Mouse (Mus musculus) CH12.LX (cell line): ENCODE data around the gene 4930564D02Rik.

ENCODE experiments used
- CTCF ChIP-seq, 2 experiments: IDR thresholded peaks in 1 of 2; conservative IDR thresholded peaks in 1 of 2; 2 replicates each; pipeline ENCODE4 v1.5.1; 2011 to 2012; ENCODE audit warnings: low read depth in 2 of 2, low read length in 2 of 2, improper control_type of control experiment in 1 of 2, inconsistent platforms in 1 of 2, mild to moderate bottlenecking in 1 of 2, moderate library complexity in 1 of 2
- EP300 ChIP-seq: IDR thresholded peaks from 2 replicates; pipeline ENCODE4 v1.6.1; 2011; ENCODE audit warnings: low read length, improper control_type of control experiment
- IRF4 ChIP-seq: IDR thresholded peaks from 2 replicates; pipeline ENCODE4 v1.6.1; 2014; ENCODE audit warnings: low read depth, mild to moderate bottlenecking, inconsistent platforms, low read length, improper control_type of control experiment
- KAT2A ChIP-seq: IDR thresholded peaks from 2 replicates; pipeline ENCODE4 v1.6.1; 2012; ENCODE audit warnings: low read length, improper control_type of control experiment, inconsistent platforms; ENCODE audit not compliant: insufficient replicate concordance
- MAX ChIP-seq: IDR thresholded peaks from 2 replicates; pipeline ENCODE4 v1.6.1; 2011; ENCODE audit warnings: low read length, improper control_type of control experiment
- MAZ ChIP-seq: IDR thresholded peaks from 2 replicates; pipeline ENCODE4 v1.6.1; 2012; ENCODE audit warnings: low read depth, mild to moderate bottlenecking, inconsistent platforms, low read length, improper control_type of control experiment, moderate library complexity
- MEF2A ChIP-seq: IDR thresholded peaks from 2 replicates; pipeline ENCODE4 v1.6.1; 2014; ENCODE audit warnings: low read depth, mild to moderate bottlenecking, inconsistent platforms, low read length, improper control_type of control experiment, borderline replicate concordance
- NELFE ChIP-seq: IDR thresholded peaks from 2 replicates; pipeline ENCODE4 v1.6.1; 2011; ENCODE audit warnings: low read depth, low read length, improper control_type of control experiment
- POLR2A ChIP-seq: IDR thresholded peaks from 2 replicates; pipeline ENCODE4 v1.6.1; 2011; ENCODE audit warnings: low read depth, mild to moderate bottlenecking, improper control_type of control experiment, low read length
- SIN3A ChIP-seq: IDR thresholded peaks from 2 replicates; pipeline ENCODE4 v1.6.1; 2012; ENCODE audit warnings: low read length, improper control_type of control experiment, inconsistent platforms
- TCF12 ChIP-seq: IDR thresholded peaks from 2 replicates; pipeline ENCODE4 v1.6.1; 2014; ENCODE audit warnings: low read depth, mild to moderate bottlenecking, inconsistent platforms, low read length, improper control_type of control experiment
- UBTF ChIP-seq: IDR thresholded peaks from 2 replicates; pipeline ENCODE4 v1.6.1; 2012; ENCODE audit warnings: low read depth, mild to moderate bottlenecking, inconsistent platforms, low read length, improper control_type of control experiment, moderate library complexity
- USF2 ChIP-seq: conservative IDR thresholded peaks from 2 replicates; pipeline ENCODE4 v1.6.1; 2011; ENCODE audit warnings: low read depth, low read length, improper control_type of control experiment
- ZMIZ1 ChIP-seq: IDR thresholded peaks from 2 replicates; pipeline ENCODE4 v1.6.1; 2012; ENCODE audit warnings: low read depth, mild to moderate bottlenecking, inconsistent platforms, low read length, improper control_type of control experiment

- TF ChIP-seq MAX (no peak), CTCF (conservative IDR thresholded peaks at IDR 0.05 in 1 of 2, IDR thresholded peaks at IDR 0.05 in 1 of 2; ENCODE audit: low read depth in 2 of 2, low read length in 2 of 2) (no peak), ZMIZ1 (no peak), POLR2A (no peak), SIN3A (no peak), KAT2A (no peak), USF2 (no peak), UBTF (no peak), IRF4 (no peak), TCF12 (no peak), NELFE (no peak), MAZ (no peak), EP300 (no peak), MEF2A (no peak)
Observed at GRCm38 (mm10) chr3:105040983-105041625, 25.5 kb upstream of the 4930564D02Rik start.
